Mouse (Mus musculus): ENCODE results near the gene Itgb6.

GRCm38 (mm10) chr2:60694563-60694962 lies 27.9 kb downstream of the Itgb6 start:
- TF ChIP-seq CTCF (IDR thresholded peaks at IDR 0.05; ENCODE audit: low read depth) = no peak
- no peak for TF ChIP-seq EP300 (IDR thresholded peaks at IDR 0.05; ENCODE audit: low read depth)

All from liver, postnatal 0 days (tissue).